Mouse (Mus musculus) hindbrain, postnatal 0 days (tissue): ENCODE measurements around the gene Mccc2. TPM values are rescaled to one million over a fixed set of nuclear protein-coding genes. Genes with fewer than 3 reads are reported as not detected.

Source experiments
- ATAC-seq: fragments of 200-750 bp; cut with Nextera tagmentation; 2 replicates; pipeline ENCODE4 v1.8.0; 2017; ENCODE audit warnings: mild to moderate bottlenecking, moderate TSS enrichment, moderate library complexity
- DNase-seq: peaks from one replicate; pipeline ENCODE4 v3.0.0-alpha.2; 2015; ENCODE audit warnings: low spot score
- H3K27ac ChIP-seq: fragments of 300-500 bp; sonication (generic); 2 replicates; pipeline ENCODE4 v1.5.1; 2014; ENCODE audit warnings: mild to moderate bottlenecking
- H3K27me3 ChIP-seq: fragments of 300-500 bp; sonication (generic); 2 replicates; pipeline ENCODE4 v1.6.1; 2014; ENCODE audit warnings: low read length, mixed read lengths; ENCODE audit not compliant: insufficient read depth
- H3K36me3 ChIP-seq: fragments of 300-500 bp; sonication (generic); 2 replicates; pipeline ENCODE4 v1.6.1; 2014; ENCODE audit warnings: low read length, mixed read lengths; ENCODE audit not compliant: insufficient read depth
- H3K4me1 ChIP-seq: fragments of 300-500 bp; sonication (generic); 2 replicates; pipeline ENCODE4 v1.6.1; 2014; ENCODE audit warnings: antibody characterized with exemption, low read length, mixed read lengths; ENCODE audit not compliant: insufficient read depth
- H3K4me2 ChIP-seq: fragments of 300-500 bp; sonication (generic); 2 replicates; pipeline ENCODE4 v1.6.1; 2014; ENCODE audit warnings: low read depth, mild to moderate bottlenecking, low read length, moderate library complexity, mixed read lengths
- H3K4me3 ChIP-seq: fragments of 300-500 bp; sonication (generic); 2 replicates; pipeline ENCODE4 v1.5.1; 2014; ENCODE audit warnings: low read length
- H3K9ac ChIP-seq: fragments of 300-500 bp; sonication (generic); replicated peaks from 2 replicates; pipeline ENCODE4 v1.6.1; 2014; ENCODE audit warnings: mild to moderate bottlenecking, low read length, moderate library complexity, mixed read lengths
- H3K9me3 ChIP-seq: fragments of 300-500 bp; sonication (generic); 2 replicates; pipeline ENCODE4 v1.6.1; 2016; ENCODE audit warnings: low read length, mixed read lengths
- CTCF ChIP-seq: IDR thresholded peaks from 2 replicates; pipeline ENCODE4 v1.5.1; 2016; ENCODE audit warnings: antibody characterized with exemption, control low read depth, low read depth
- WGBS: fragments of 180-500 bp; shearing (Covaris S2); extraction: QIAGEN DNeasy Blood & Tissue Kit; methylation state at CpG from one replicate; pipeline ENCODE4 v1.1.7; 2014; 5-methylcytosine and 5-hydroxymethylcytosine counted together
- polyA plus RNA-seq: library from polyadenylated mRNA; unstranded; fragments of >200 nt; fragmentation: Nextera tagmentation; extraction: Ambion mirVana; gene quantifications from 2 replicates; pipeline ENCODE4 v1.2.1, GENCODE M21; 2015
- total RNA-seq: library from RNA; depleted of rRNA; stranded (reverse); fragments of >200 nt; gene quantifications from 2 replicates; pipeline ENCODE4 v1.2.3, GENCODE M21; 2014

Gene Mccc2
- total and polyA plus RNA-seq, 2 experiments from 2014 or later = 26.2 to 38.1 TPM

DNA sequence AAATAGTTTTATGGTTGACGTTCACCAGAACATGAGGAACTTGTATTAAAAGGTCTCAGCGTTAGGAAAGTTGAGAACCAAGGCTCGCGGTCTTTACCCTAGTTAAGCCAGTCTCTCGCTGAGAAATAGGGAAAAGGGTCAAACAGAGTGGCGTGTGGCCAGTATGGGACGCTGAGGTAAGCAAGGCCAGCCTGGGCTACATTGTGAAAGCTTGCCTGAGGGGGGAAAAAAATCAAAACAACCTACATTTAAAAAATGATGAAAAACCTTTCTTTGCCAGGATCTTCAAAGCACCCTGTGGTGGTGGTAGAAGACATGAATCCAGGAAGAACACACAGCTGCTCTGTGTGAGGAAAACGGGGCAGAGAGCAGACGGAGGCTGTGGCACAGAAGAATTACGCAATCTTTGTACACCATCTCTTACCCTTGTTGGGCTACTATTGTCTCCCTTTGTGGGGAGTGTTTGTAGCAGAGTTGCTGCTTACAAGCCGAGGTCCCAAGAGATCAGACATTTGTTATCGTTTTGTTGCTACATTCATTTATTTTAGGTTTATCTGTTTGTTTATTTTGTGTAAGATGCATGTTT, 9.4 kb downstream of the Mccc2 start:
- no peak overlapping the region for H3K27ac ChIP-seq
- ATAC-seq (no peak), DNase-seq (no peak)
- 90% methylated on average over 12 of the region's 12 CpGs for WGBS
- H3K9me3 ChIP-seq = no peaks in the 10 kb centered on the region
- no peaks in the 10 kb centered on the region for H3K27me3 ChIP-seq
- H3K36me3 ChIP-seq = no peaks in the 10 kb centered on the region
- no peak overlapping the region for H3K4me3 ChIP-seq
- no peaks in the 10 kb centered on the region for H3K4me1 ChIP-seq
- no peak overlapping the region for H3K9ac ChIP-seq
- no peak for TF ChIP-seq CTCF
- no peak overlapping the region for H3K4me2 ChIP-seq

DNA sequence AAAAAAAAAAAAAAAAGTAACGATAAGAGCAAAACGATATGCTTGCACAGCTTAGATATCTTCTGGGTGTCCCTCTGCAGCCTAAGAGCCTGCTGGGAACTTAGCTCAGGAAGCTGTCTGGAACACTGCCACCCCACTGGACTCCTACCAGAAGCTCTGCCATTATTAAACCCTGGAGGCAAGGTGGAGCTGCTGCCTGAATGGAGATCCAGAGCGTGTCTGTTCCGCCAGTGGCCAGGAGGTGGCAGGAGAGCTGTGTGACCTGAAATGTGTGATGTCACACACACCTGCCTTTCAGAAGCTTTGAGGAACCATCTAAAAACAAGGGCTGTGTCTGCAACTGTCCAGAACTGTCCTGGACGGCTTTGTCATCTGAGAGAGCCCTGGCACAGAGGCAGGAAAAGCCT, 13.6 kb downstream of the Mccc2 start:
- Histone ChIP-seq H3K27me3 (no peaks in the 10 kb centered on the region), H3K27ac (no peak overlapping the region), H3K9ac (no peak overlapping the region), H3K9me3 (no peaks in the 10 kb centered on the region), H3K4me2 (no peak overlapping the region), H3K4me3 (no peak overlapping the region), H3K36me3 (no peaks in the 10 kb centered on the region), H3K4me1 (no peaks in the 10 kb centered on the region)
- ATAC-seq (peak; percentile 86), DNase-seq (peak; percentile 87)
- 29% methylated on average over 5 of the region's 5 CpGs for WGBS
- TF ChIP-seq CTCF = peak; percentile 87

DNA sequence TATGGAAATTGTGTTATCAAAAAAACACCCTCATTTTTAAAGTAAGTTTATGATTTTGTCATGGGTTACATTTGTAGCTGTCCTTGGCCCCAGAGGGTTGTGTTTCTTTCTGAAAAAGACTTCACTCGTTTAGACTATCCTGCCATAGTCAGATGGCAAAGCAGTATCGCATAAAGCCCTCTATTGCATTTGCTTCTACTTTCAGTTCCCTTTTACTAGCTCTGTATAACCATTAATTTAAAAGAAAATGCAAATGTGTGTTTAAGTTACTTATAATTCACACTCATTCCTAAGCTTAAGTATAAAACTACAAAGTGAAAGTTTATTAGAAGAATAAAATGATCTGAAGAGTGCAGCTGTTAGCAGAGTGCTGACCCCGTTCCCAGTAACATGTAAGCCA, 16.4 kb downstream of the Mccc2 start:
- H3K4me3 ChIP-seq = no peak overlapping the region
- no peaks in the 10 kb centered on the region for H3K9me3 ChIP-seq
- no peaks in the 10 kb centered on the region for H3K36me3 ChIP-seq
- no peaks in the 10 kb centered on the region for H3K27me3 ChIP-seq
- H3K27ac ChIP-seq = no peak overlapping the region
- H3K9ac ChIP-seq = no peak overlapping the region
- H3K4me2 ChIP-seq = no peak overlapping the region
- DNase-seq (no peak), ATAC-seq (no peak)
- TF ChIP-seq CTCF = no peak
- WGBS = 95% methylated on average over 3 of the region's 3 CpGs
- H3K4me1 ChIP-seq = no peaks in the 10 kb centered on the region

DNA sequence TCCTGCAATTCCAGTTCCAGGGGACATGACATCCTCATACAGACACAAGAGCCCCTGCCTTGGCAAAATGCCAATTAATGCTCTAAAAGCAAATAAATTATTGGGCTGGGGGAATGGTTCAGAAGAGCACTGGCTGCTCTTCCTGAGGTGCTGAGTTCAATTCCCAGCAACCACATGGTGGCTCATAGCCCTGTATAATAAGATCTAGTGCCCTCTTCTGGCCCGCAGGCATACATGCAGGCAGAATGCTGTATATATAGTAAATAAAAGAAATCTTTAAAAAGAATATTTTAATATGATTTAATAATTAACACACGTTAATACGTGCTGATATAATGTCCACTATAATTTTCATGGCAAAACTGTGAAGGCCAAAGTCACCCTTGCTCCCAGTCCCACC, 17.3 kb downstream of the Mccc2 start:
- Histone ChIP-seq H3K36me3 (no peaks in the 10 kb centered on the region), H3K27ac (no peak overlapping the region), H3K9ac (no peak overlapping the region), H3K4me3 (no peak overlapping the region), H3K4me2 (no peak overlapping the region), H3K9me3 (no peaks in the 10 kb centered on the region), H3K27me3 (no peaks in the 10 kb centered on the region), H3K4me1 (no peaks in the 10 kb centered on the region)
- peak; percentile 43 for TF ChIP-seq CTCF
- 79% methylated on average over 3 of the region's 3 CpGs for WGBS
- ATAC-seq = no peak
- DNase-seq = no peak

DNA sequence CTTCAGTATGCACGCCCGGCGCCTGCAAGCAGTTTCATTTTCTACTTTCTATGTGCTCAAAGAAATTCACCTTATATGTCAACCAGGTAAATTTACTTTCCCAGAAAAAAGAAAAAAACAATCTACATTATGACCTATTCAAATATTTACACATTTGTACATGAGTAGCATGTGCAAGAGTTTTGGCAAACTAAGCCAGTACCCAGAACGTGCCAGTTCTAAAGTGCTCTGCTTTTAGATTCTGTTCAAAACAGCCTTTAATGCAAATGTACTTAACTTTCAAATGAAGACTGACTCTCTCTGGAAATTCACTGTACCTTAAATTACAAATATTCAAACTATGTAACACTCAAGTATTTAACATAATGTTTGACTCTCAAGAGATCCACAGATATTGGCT, 25.8 kb downstream of the Mccc2 start:
- Histone ChIP-seq H3K27ac (no peak overlapping the region), H3K9me3 (no peaks in the 10 kb centered on the region), H3K27me3 (no peaks in the 10 kb centered on the region), H3K36me3 (peaks cover 29% of the 10 kb centered on the region), H3K4me3 (no peak overlapping the region), H3K9ac (no peak overlapping the region), H3K4me2 (no peak overlapping the region), H3K4me1 (no peaks in the 10 kb centered on the region)
- no peak for TF ChIP-seq CTCF
- DNase-seq (no peak), ATAC-seq (no peak)
- 91% methylated on average over 4 of the region's 4 CpGs for WGBS

DNA sequence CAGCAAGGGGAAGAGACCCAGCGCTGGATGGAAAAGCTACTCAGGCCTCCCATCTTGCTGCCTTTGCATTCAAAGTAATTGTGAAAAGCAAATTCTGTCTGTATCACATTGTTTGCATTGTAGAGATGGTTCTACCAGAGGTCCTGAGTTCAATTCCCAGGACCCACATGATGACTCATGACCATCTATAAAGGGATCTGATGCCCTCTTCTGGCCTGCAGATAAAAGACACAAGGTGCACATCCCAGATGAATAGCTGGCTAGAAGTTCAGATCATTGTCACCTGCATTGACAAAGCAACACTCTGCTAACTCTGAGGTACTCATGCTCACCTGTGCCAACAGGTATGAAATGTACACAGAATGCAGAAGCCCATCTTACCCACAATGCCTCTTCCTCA, 32.1 kb downstream of the Mccc2 start:
- ATAC-seq (no peak), DNase-seq (peak; percentile 2)
- Histone ChIP-seq H3K9ac (no peak overlapping the region), H3K4me2 (no peak overlapping the region), H3K4me1 (no peaks in the 10 kb centered on the region), H3K4me3 (no peak overlapping the region), H3K9me3 (no peaks in the 10 kb centered on the region), H3K27me3 (no peaks in the 10 kb centered on the region), H3K27ac (no peak overlapping the region), H3K36me3 (peaks cover 19% of the 10 kb centered on the region; the same call in 1 of the 2 replicates)
- 62% methylated on average over 1 of the region's 1 CpGs for WGBS
- peak; percentile 24; the same call in 1 of the 2 replicates for TF ChIP-seq CTCF

DNA sequence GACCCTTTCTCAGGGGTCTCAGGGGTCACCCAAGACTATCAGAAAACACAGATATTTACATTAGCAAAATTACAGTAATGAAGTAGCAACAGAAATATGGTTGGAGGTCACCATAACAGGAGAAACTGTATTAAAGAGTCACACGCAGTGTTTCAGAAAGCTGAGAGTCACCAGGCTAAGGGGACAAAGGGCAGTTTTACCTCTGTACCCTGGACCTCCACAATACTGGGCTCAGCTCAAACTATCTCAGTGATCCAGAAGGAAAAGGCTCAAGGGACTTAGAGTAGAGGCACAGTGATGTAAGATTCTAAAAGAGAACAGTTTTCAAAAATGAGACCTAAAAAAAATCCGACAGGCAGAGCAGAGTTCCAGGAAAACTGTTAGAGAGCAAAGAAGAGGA, 36.0 kb downstream of the Mccc2 start:
- no peak overlapping the region for H3K27ac ChIP-seq
- ATAC-seq = no peak
- WGBS = 51% methylated on average over 2 of the region's 2 CpGs
- H3K4me2 ChIP-seq = no peak overlapping the region
- H3K27me3 ChIP-seq = no peaks in the 10 kb centered on the region
- H3K9ac ChIP-seq = no peak overlapping the region
- H3K36me3 ChIP-seq = peaks cover 4% of the 10 kb centered on the region; the same call in 1 of the 2 replicates
- H3K9me3 ChIP-seq = no peaks in the 10 kb centered on the region
- H3K4me3 ChIP-seq = no peak overlapping the region
- TF ChIP-seq CTCF = no peak
- no peaks in the 10 kb centered on the region for H3K4me1 ChIP-seq
- no peak for DNase-seq
